Mouse (Mus musculus): ENCODE results near the gene A930018P22Rik. TPM values are rescaled to one million over a fixed set of nuclear protein-coding genes. Genes with fewer than 3 reads are reported as not detected.

Gene A930018P22Rik
- total RNA-seq, 2 experiments from 2014 or later = not detected

- DNase-seq (ENCODE audit: low spot score in 2 of 2) = no peak
Measured at GRCm38 (mm10) chr2:104153876-104154275, 31.3 kb downstream of the A930018P22Rik start.

GRCm38 (mm10) chr2:104157831-104158230 lies 35.3 kb downstream of the A930018P22Rik start:
- no peak for DNase-seq (ENCODE audit: low spot score in 2 of 2)

GRCm38 (mm10) chr2:104163418-104163817 lies 40.8 kb downstream of the A930018P22Rik start:
- no peak for DNase-seq (ENCODE audit: low spot score in 2 of 2)

GRCm38 (mm10) chr2:104163978-104164487 lies 41.5 kb downstream of the A930018P22Rik start:
- no peak for DNase-seq (ENCODE audit: low spot score in 2 of 2)

GRCm38 (mm10) chr2:104165631-104166030 lies 43.1 kb downstream of the A930018P22Rik start:
- DNase-seq (ENCODE audit: low spot score in 2 of 2) = no peak

- DNase-seq (ENCODE audit: low spot score in 2 of 2) = no peak
Measured at GRCm38 (mm10) chr2:104167765-104168164, 45.2 kb downstream of the A930018P22Rik start.

- DNase-seq (ENCODE audit: low spot score in 2 of 2) = no peak
Measured at GRCm38 (mm10) chr2:104168186-104168896, 45.8 kb downstream of the A930018P22Rik start.

- no peak for DNase-seq (ENCODE audit: low spot score in 2 of 2)
Measured at GRCm38 (mm10) chr2:104172695-104173348, 50.3 kb downstream of the A930018P22Rik start.

GRCm38 (mm10) chr2:104173431-104173830 lies 50.9 kb downstream of the A930018P22Rik start:
- no peak for DNase-seq (ENCODE audit: low spot score in 2 of 2)

Other genes starting within 250 kb of the A930018P22Rik start
- 10 to 100 TPM; 22.8 to 30.3 TPM for gene Lmo2, start 164.8 kb upstream of the A930018P22Rik start, total RNA-seq (2021)
- gene Fbxo3, start 95.0 kb upstream of the A930018P22Rik start, total RNA-seq (2021) = 10 to 100 TPM; 44.7 to 45.6 TPM
- gene 4931422A03Rik, start 94.4 kb upstream of the A930018P22Rik start, total RNA-seq (2021) = not detected
- under 1 TPM in 1 of 2 experiments, not detected in 1; 0.34 TPM for gene Gm10912, start 56.9 kb upstream of the A930018P22Rik start, total RNA-seq (2021)
- gene Gm10799, start 54.2 kb upstream of the A930018P22Rik start, total RNA-seq (2021) = not detected
- gene Cd59b, start 52.9 kb upstream of the A930018P22Rik start, total RNA-seq (2021) = under 1 TPM in 1 of 2 experiments, not detected in 1; 0.51 TPM
- 1 to 10 TPM; 2.0 to 3.2 TPM for gene Cd59a, start 27.0 kb upstream of the A930018P22Rik start, total RNA-seq (2021)

Measured in layer of hippocampus, postnatal 10 days (tissue).